Mouse (Mus musculus) kidney, embryonic 16.5 days (tissue): ENCODE results near the gene Bcar1. TPM values are rescaled to one million over a fixed set of nuclear protein-coding genes. Genes with fewer than 3 reads are reported as not detected.

Experiments used
- ATAC-seq: fragments of 200-750 bp; cut with Nextera tagmentation; 2 replicates; pipeline ENCODE4 v1.8.0; 2017; ENCODE audit warnings: moderate TSS enrichment; ENCODE audit not compliant: low FRiP score, low TSS enrichment
- H3K27ac ChIP-seq: fragments of 300-500 bp; sonication (generic); 2 replicates; pipeline ENCODE4 v1.5.1; 2014; ENCODE audit warnings: low read length
- H3K27me3 ChIP-seq: fragments of 300-500 bp; sonication (generic); 2 replicates; pipeline ENCODE4 v1.6.1; 2014; ENCODE audit warnings: low read length, control low read depth, mixed read lengths; ENCODE audit not compliant: insufficient read depth
- H3K36me3 ChIP-seq: fragments of 300-500 bp; sonication (generic); 2 replicates; pipeline ENCODE4 v1.6.1; 2014; ENCODE audit warnings: low read length, control low read depth, mixed read lengths; ENCODE audit not compliant: insufficient read depth
- H3K4me1 ChIP-seq: fragments of 300-500 bp; sonication (generic); 2 replicates; pipeline ENCODE4 v1.6.1; 2014; ENCODE audit warnings: low read length, control low read depth, mixed read lengths; ENCODE audit not compliant: insufficient read depth
- H3K4me2 ChIP-seq: fragments of 300-500 bp; sonication (generic); replicated peaks from 2 replicates; pipeline ENCODE4 v1.6.1; 2014; ENCODE audit warnings: low read depth, low read length
- H3K4me3 ChIP-seq: fragments of 300-500 bp; sonication (generic); 2 replicates; pipeline ENCODE4 v1.5.1; 2014; ENCODE audit warnings: mild to moderate bottlenecking, low read length
- H3K9ac ChIP-seq: fragments of 300-500 bp; sonication (generic); replicated peaks from 2 replicates; pipeline ENCODE4 v1.6.1; 2014; ENCODE audit warnings: low read length
- H3K9me3 ChIP-seq: fragments of 300-500 bp; sonication (generic); 2 replicates; pipeline ENCODE4 v1.6.1; 2016; ENCODE audit warnings: low read length, control low read depth
- WGBS: fragments of 180-500 bp; shearing (Covaris S2); extraction: QIAGEN DNeasy Blood & Tissue Kit; methylation state at CpG from one replicate; pipeline ENCODE4 v1.1.7; 2014; 5-methylcytosine and 5-hydroxymethylcytosine counted together
- polyA plus RNA-seq: library from polyadenylated mRNA; unstranded; fragments of >200 nt; fragmentation: Nextera tagmentation; extraction: Ambion mirVana; gene quantifications from 2 replicates; pipeline ENCODE4 v1.2.1, GENCODE M21; 2015

The Bcar1 gene
- polyA plus RNA-seq, 1 experiment from 2014 or later = 49.6 TPM

- Histone ChIP-seq H3K4me2 (no peak overlapping the region), H3K27ac (0 out of 2 replicates have a peak overlapping the region, but pooled peaks have one; percentile 9), H3K27me3 (no peaks in the 10 kb centered on the region), H3K9ac (no peak overlapping the region), H3K4me3 (no peak overlapping the region), H3K4me1 (peaks cover 19% of the 10 kb centered on the region; the same call in 1 of the 2 replicates), H3K36me3 (peaks cover 45% of the 10 kb centered on the region), H3K9me3 (no peaks in the 10 kb centered on the region)
- ATAC-seq = no peak
- WGBS = 59% methylated on average over 5 of the region's 5 CpGs
Measured at GRCm38 (mm10) chr8:111770958-111771624, 27.5 kb upstream of the Bcar1 start.

GRCm38 (mm10) chr8:111769764-111770428 is 26.3 kb upstream of the Bcar1 start:
- 46% methylated on average over 12 of the region's 12 CpGs for WGBS
- H3K27me3 ChIP-seq = no peaks in the 10 kb centered on the region
- H3K4me2 ChIP-seq = no peak overlapping the region
- H3K36me3 ChIP-seq = peaks cover 53% of the 10 kb centered on the region
- H3K4me1 ChIP-seq = peaks cover 19% of the 10 kb centered on the region; the same call in 1 of the 2 replicates
- no peak overlapping the region for H3K4me3 ChIP-seq
- H3K27ac ChIP-seq = peak overlapping the region; percentile 50
- H3K9ac ChIP-seq = no peak overlapping the region; the same call in 1 of the 2 replicates
- ATAC-seq = peak; percentile 79
- H3K9me3 ChIP-seq = no peaks in the 10 kb centered on the region

- no peak overlapping the region for H3K4me2 ChIP-seq
- H3K4me1 ChIP-seq = peaks cover 19% of the 10 kb centered on the region; the same call in 1 of the 2 replicates
- H3K4me3 ChIP-seq = no peak overlapping the region
- H3K27me3 ChIP-seq = no peaks in the 10 kb centered on the region
- H3K9me3 ChIP-seq = no peaks in the 10 kb centered on the region
- H3K9ac ChIP-seq = no peak overlapping the region; the same call in 1 of the 2 replicates
- peak overlapping the region; percentile 50; the same call in 1 of the 2 replicates for H3K27ac ChIP-seq
- 63% methylated on average over 15 of the region's 15 CpGs for WGBS
- H3K36me3 ChIP-seq = peaks cover 48% of the 10 kb centered on the region
- no peak for ATAC-seq
Measured at GRCm38 (mm10) chr8:111769296-111769695, 25.7 kb upstream of the Bcar1 start.

GRCm38 (mm10) chr8:111768651-111769050 is 25.0 kb upstream of the Bcar1 start:
- no peaks in the 10 kb centered on the region for H3K9me3 ChIP-seq
- no peak for ATAC-seq
- 86% methylated on average over 6 of the region's 6 CpGs for WGBS

GRCm38 (mm10) chr8:111765616-111766015 is 22.0 kb upstream of the Bcar1 start:
- Histone ChIP-seq H3K27me3 (no peaks in the 10 kb centered on the region), H3K9me3 (no peaks in the 10 kb centered on the region), H3K4me2 (no peak overlapping the region), H3K4me1 (peaks cover 13% of the 10 kb centered on the region; the same call in 1 of the 2 replicates), H3K9ac (no peak overlapping the region), H3K4me3 (no peak overlapping the region), H3K27ac (no peak overlapping the region), H3K36me3 (peaks cover 37% of the 10 kb centered on the region)
- 83% methylated on average over 4 of the region's 4 CpGs for WGBS
- no peak for ATAC-seq

More at GRCm38 (mm10) chr8:111768651-111769050, 25.0 kb upstream of the Bcar1 start:
- H3K4me3 ChIP-seq = no peak overlapping the region
- H3K27me3 ChIP-seq = no peaks in the 10 kb centered on the region
- no peak overlapping the region for H3K27ac ChIP-seq
- no peak overlapping the region for H3K4me2 ChIP-seq
- H3K9ac ChIP-seq = no peak overlapping the region
- peaks cover 44% of the 10 kb centered on the region for H3K36me3 ChIP-seq
- H3K4me1 ChIP-seq = peaks cover 19% of the 10 kb centered on the region; the same call in 1 of the 2 replicates

- no peak overlapping the region for H3K9ac ChIP-seq
- peaks cover 37% of the 10 kb centered on the region for H3K36me3 ChIP-seq
- 88% methylated on average over 9 of the region's 9 CpGs for WGBS
- H3K4me1 ChIP-seq = peaks cover 11% of the 10 kb centered on the region; the same call in 1 of the 2 replicates
- H3K27me3 ChIP-seq = no peaks in the 10 kb centered on the region
- no peaks in the 10 kb centered on the region for H3K9me3 ChIP-seq
- no peak for ATAC-seq
- H3K27ac ChIP-seq = no peak overlapping the region
- H3K4me2 ChIP-seq = no peak overlapping the region
- H3K4me3 ChIP-seq = no peak overlapping the region
Measured at GRCm38 (mm10) chr8:111765096-111765495, 21.5 kb upstream of the Bcar1 start.

GRCm38 (mm10) chr8:111760708-111761107 is 17.1 kb upstream of the Bcar1 start:
- no peak overlapping the region for H3K4me2 ChIP-seq
- no peaks in the 10 kb centered on the region for H3K4me1 ChIP-seq
- H3K27me3 ChIP-seq = no peaks in the 10 kb centered on the region
- H3K9me3 ChIP-seq = no peaks in the 10 kb centered on the region
- H3K4me3 ChIP-seq = no peak overlapping the region
- no peak for ATAC-seq
- 84% methylated on average over 13 of the region's 13 CpGs for WGBS
- H3K36me3 ChIP-seq = peaks cover 8% of the 10 kb centered on the region; the same call in 1 of the 2 replicates
- no peak overlapping the region for H3K27ac ChIP-seq
- no peak overlapping the region for H3K9ac ChIP-seq

- Histone ChIP-seq H3K27ac (no peak overlapping the region), H3K27me3 (no peaks in the 10 kb centered on the region), H3K9me3 (no peaks in the 10 kb centered on the region), H3K9ac (no peak overlapping the region), H3K4me1 (peaks cover 10% of the 10 kb centered on the region), H3K4me3 (no peak overlapping the region), H3K4me2 (no peak overlapping the region), H3K36me3 (no peaks in the 10 kb centered on the region)
- 79% methylated on average over 5 of the region's 5 CpGs for WGBS
- no peak for ATAC-seq
Measured at GRCm38 (mm10) chr8:111758817-111759216, 15.2 kb upstream of the Bcar1 start.

GRCm38 (mm10) chr8:111757599-111757998 is 14.0 kb upstream of the Bcar1 start:
- no peak for ATAC-seq
- no peaks in the 10 kb centered on the region for H3K9me3 ChIP-seq
- H3K27ac ChIP-seq = no peak overlapping the region
- H3K9ac ChIP-seq = no peak overlapping the region
- no peak overlapping the region for H3K4me2 ChIP-seq
- H3K36me3 ChIP-seq = no peaks in the 10 kb centered on the region
- H3K4me3 ChIP-seq = no peak overlapping the region
- peaks cover 14% of the 10 kb centered on the region for H3K4me1 ChIP-seq
- 91% methylated on average over 9 of the region's 9 CpGs for WGBS
- H3K27me3 ChIP-seq = no peaks in the 10 kb centered on the region

GRCm38 (mm10) chr8:111754736-111755135 is 11.1 kb upstream of the Bcar1 start:
- Histone ChIP-seq H3K9me3 (no peaks in the 10 kb centered on the region), H3K4me3 (no peak overlapping the region), H3K4me1 (peaks cover 14% of the 10 kb centered on the region), H3K4me2 (no peak overlapping the region), H3K9ac (no peak overlapping the region), H3K36me3 (no peaks in the 10 kb centered on the region), H3K27ac (no peak overlapping the region), H3K27me3 (no peaks in the 10 kb centered on the region)
- no peak for ATAC-seq
- WGBS = 55% methylated on average over 6 of the region's 6 CpGs
